Mouse (Mus musculus): ENCODE data around the gene P4ha2. TPM values are rescaled to one million over a fixed set of nuclear protein-coding genes. Genes with fewer than 3 reads are reported as not detected.

The P4ha2 gene
- polyA plus RNA-seq, 1 experiment from 2014 or later, result 69.0 TPM

DNA sequence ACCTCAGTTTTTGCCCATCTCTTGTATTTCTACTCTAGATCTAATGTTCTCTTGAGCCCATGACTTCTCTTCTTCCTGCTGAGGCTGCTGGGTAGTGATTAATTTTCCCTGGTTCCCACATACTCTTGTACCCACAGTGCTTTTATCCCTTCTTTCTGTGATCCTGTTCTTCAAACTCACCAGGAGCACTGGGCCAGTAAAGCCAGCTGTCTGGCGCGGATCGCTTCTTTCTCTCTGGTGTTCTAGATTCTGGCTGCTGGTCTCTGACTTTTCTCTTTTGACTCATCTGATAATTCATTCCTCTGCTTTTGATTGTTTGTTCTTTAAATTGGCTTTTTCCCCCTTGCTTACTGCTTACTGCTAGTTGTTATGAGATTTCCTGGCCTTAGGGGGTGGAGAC is 14.9 kb downstream of the P4ha2 start:
- Histone ChIP-seq H3K4me1 (peaks cover 39% of the 10 kb centered on the region), H3K27ac (peak overlapping the region; percentile 36; the same call in 1 of the 2 replicates), H3K4me3 (no peak overlapping the region), H3K9me3 (no peaks in the 10 kb centered on the region), H3K27me3 (ENCODE audit: insufficient read depth, poor library complexity, severe bottlenecking) (no peaks in the 10 kb centered on the region), H3K36me3 (peaks cover 47% of the 10 kb centered on the region)
- no peak for DNase-seq (ENCODE audit: low spot score)
- 96% methylated on average over 3 of the region's 3 CpGs for WGBS

DNA sequence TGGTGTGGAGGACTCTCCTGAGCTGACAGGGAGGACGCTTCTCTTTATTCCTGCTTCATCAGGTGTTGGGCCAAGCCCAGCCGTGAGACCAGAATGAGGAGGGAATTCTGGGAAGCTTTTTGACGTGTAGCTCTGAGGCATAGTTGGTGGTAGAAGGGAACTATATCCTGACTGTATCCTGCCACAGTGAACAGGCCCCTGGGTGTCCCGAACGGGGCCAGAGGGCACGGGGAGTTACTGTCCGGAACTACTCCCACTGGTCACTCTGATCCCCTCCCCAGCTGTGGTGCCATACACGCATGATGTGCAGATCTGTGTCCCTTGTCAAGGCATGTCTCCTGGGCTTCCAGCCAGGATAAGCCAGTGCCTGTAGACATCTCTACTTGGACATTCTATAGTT is 15.4 kb downstream of the P4ha2 start:
- 80% methylated on average over 8 of the region's 8 CpGs for WGBS
- DNase-seq (ENCODE audit: low spot score), result no peak
- no peaks in the 10 kb centered on the region for H3K9me3 ChIP-seq
- H3K36me3 ChIP-seq, result peaks cover 49% of the 10 kb centered on the region
- H3K4me3 ChIP-seq, result no peak overlapping the region
- H3K27me3 ChIP-seq (ENCODE audit: insufficient read depth, poor library complexity, severe bottlenecking), result no peaks in the 10 kb centered on the region
- H3K4me1 ChIP-seq, result peaks cover 39% of the 10 kb centered on the region
- H3K27ac ChIP-seq, result peak overlapping the region; percentile 36; the same call in 1 of the 2 replicates

GRCm38 (mm10) chr11:54115911-54116310 is 16.0 kb downstream of the P4ha2 start:
- Histone ChIP-seq H3K27ac (0 out of 2 replicates have a peak overlapping the region, but pooled peaks have one; percentile 36), H3K36me3 (peaks cover 47% of the 10 kb centered on the region), H3K4me3 (no peak overlapping the region), H3K4me1 (peaks cover 39% of the 10 kb centered on the region), H3K9me3 (no peaks in the 10 kb centered on the region), H3K27me3 (ENCODE audit: insufficient read depth, poor library complexity, severe bottlenecking) (no peaks in the 10 kb centered on the region)
- WGBS, result 27% methylated on average over 3 of the region's 3 CpGs
- no peak for DNase-seq (ENCODE audit: low spot score)

DNA sequence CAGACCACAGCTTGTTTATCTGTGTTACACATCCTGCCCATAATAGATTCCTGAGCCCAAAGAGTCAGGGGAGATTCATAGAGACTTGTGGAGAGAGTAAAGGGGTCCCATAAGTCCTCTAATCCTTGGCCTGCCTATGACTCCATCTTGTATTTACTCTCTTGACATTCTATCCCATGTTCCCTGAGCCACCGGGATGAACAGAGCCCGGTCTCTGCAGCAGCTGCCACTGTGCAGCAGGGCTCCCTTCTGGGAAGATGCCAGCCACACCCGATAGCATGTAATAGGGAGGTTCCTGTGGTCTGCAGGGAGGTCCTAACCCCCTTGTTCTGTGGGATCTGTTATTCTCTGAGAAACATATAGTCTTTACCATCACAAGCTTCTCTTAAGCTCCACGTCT is 16.5 kb downstream of the P4ha2 start:
- no peak for DNase-seq (ENCODE audit: low spot score)
- Histone ChIP-seq H3K27me3 (ENCODE audit: insufficient read depth, poor library complexity, severe bottlenecking) (no peaks in the 10 kb centered on the region), H3K36me3 (peaks cover 43% of the 10 kb centered on the region), H3K9me3 (no peaks in the 10 kb centered on the region), H3K4me3 (no peak overlapping the region), H3K4me1 (peaks cover 39% of the 10 kb centered on the region), H3K27ac (0 out of 2 replicates have a peak overlapping the region, but pooled peaks have one; percentile 3)
- WGBS, result 81% methylated on average over 4 of the region's 4 CpGs

- Histone ChIP-seq H3K9me3 (no peaks in the 10 kb centered on the region), H3K4me1 (peaks cover 36% of the 10 kb centered on the region), H3K4me3 (no peak overlapping the region), H3K27me3 (ENCODE audit: insufficient read depth, poor library complexity, severe bottlenecking) (no peaks in the 10 kb centered on the region), H3K27ac (no peak overlapping the region), H3K36me3 (peaks cover 45% of the 10 kb centered on the region)
- 89% methylated on average over 10 of the region's 10 CpGs for WGBS
- no peak for DNase-seq (ENCODE audit: low spot score)
Measured at GRCm38 (mm10) chr11:54117096-54117495, 17.2 kb downstream of the P4ha2 start.

DNA sequence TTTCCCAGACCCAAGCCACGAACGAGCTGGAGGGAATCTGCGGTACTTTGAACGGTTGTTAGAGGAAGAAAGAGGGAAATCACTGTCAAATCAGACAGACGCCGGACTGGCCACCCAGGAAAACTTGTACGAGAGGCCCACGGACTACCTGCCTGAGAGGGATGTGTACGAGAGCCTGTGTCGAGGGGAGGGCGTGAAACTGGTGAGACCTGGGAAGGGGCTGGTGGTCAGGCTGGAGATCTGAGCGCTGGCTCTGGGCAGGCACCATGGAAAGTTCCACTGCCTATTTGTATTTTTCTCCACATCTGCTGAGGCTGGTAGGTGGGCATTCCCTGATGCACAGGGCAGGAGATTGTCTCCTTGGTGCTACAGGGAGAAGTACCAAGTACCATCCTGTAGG is 19.2 kb downstream of the P4ha2 start:
- Histone ChIP-seq H3K27ac (no peak overlapping the region), H3K9me3 (no peaks in the 10 kb centered on the region), H3K4me3 (no peak overlapping the region), H3K4me1 (peaks cover 16% of the 10 kb centered on the region), H3K36me3 (peaks cover 51% of the 10 kb centered on the region), H3K27me3 (ENCODE audit: insufficient read depth, poor library complexity, severe bottlenecking) (no peaks in the 10 kb centered on the region)
- WGBS, result 89% methylated on average over 12 of the region's 12 CpGs
- peak; percentile 56 for DNase-seq (ENCODE audit: low spot score)

DNA sequence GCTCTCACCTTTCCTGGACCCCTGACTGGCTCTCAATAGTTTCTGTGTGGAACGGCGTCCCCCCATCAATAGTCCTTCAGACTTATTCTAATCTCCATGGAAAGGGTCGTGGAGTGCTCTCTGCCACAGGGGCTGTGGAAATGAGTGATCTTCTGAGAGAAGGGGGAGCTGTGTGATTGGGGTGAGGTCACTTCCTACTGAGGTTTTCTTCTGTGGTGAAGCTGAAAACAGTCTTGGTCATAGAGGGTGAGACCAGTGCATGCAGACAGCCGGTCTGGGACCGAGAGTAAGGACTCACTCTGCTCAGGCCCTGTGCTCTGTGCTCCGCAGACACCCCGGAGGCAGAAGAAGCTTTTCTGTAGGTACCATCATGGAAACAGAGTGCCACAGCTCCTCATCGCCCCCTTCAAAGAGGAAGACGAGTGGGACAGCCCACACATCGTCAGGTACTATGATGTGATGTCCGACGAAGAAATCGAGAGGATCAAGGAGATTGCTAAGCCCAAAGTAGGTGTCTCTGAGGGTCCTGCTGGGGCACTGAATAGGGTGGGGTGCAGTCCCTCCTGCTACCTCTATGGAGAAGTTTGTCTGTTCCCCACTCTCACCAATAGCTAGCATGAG is 20.0 kb downstream of the P4ha2 start:
- DNase-seq (ENCODE audit: low spot score), result peak; percentile 65
- Histone ChIP-seq H3K4me1 (peaks cover 13% of the 10 kb centered on the region), H3K36me3 (peaks cover 57% of the 10 kb centered on the region), H3K4me3 (no peak overlapping the region), H3K27me3 (ENCODE audit: insufficient read depth, poor library complexity, severe bottlenecking) (no peaks in the 10 kb centered on the region), H3K9me3 (no peaks in the 10 kb centered on the region), H3K27ac (no peak overlapping the region)
- 84% methylated on average over 13 of the region's 13 CpGs for WGBS

GRCm38 (mm10) chr11:54122416-54123264 is 22.7 kb downstream of the P4ha2 start:
- Histone ChIP-seq H3K27ac (no peak overlapping the region), H3K4me1 (peaks cover 10% of the 10 kb centered on the region), H3K27me3 (ENCODE audit: insufficient read depth, poor library complexity, severe bottlenecking) (no peaks in the 10 kb centered on the region), H3K36me3 (peaks cover 57% of the 10 kb centered on the region), H3K4me3 (no peak overlapping the region), H3K9me3 (no peaks in the 10 kb centered on the region)
- DNase-seq (ENCODE audit: low spot score), result no peak
- 72% methylated on average over 14 of the region's 14 CpGs for WGBS

DNA sequence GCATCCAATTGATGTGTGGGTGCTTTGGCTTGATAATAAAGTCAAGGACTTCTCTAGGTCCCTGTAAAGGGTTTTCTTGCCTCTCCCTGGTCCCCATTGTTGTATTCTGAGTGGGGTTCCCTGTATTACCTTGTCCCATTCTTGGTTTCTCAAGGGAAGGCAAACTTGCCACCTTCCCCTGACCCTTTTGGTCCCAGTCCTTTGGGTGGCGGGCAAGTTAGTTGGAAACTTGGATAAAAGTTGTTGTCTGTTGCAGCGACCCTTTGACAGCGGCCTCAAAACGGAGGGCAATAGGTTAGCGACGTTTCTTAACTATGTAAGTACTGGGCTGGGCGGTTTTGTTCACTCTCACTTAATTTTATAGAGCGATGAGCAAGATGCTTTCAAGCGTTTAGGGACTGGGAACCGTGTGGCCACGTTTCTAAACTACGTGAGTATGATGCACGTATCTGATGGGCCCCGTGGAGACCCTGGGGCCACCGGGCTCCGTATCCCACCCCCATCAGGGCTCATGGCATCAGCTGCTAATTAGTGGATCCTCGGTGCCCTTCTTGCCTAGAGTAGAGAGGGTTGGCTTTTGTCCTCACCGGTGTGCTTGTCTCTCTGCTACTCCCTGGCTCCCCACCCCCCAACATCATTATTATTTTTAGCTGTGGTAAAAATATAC is 26.2 kb downstream of the P4ha2 start:
- Histone ChIP-seq H3K27me3 (ENCODE audit: insufficient read depth, poor library complexity, severe bottlenecking) (no peaks in the 10 kb centered on the region), H3K4me1 (peaks cover 13% of the 10 kb centered on the region), H3K27ac (no peak overlapping the region), H3K36me3 (peaks cover 37% of the 10 kb centered on the region), H3K4me3 (no peak overlapping the region), H3K9me3 (no peaks in the 10 kb centered on the region)
- 90% methylated on average over 18 of the region's 18 CpGs for WGBS
- DNase-seq (ENCODE audit: low spot score), result no peak

DNA sequence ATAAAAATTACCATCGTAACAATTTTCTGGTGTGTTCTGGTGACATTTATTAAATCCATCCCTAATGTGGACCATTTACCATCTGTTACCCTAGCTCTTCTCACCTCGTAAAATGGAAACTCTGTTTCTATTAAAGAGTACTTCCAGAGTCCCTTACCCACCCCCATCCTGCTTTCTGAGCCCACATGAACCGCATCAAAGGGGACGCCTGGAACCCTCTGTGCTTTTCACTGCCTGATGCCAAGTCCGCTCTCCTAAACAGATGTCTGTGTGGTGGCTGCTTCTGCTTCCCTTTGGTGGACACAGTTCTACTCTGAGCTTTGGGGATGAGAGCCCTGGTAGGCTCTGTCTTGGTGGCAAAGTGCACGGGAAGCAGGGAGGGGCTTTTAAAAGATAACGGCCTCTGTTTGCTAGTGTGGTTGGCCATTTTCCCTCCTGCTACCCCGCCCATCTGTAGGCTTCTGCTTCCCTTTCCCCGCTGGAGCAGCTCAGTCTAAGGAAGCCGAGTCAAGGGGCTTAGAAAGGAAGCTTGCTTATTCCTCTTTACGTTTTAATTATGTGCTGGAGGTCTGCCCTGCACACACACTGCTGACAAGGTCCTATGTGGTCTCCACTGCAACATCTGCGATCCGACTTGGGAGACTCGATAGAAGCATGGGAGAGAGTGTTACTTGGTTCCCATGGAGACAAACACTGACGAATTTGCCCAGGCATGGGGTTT is 26.9 kb downstream of the P4ha2 start:
- Histone ChIP-seq H3K27ac (peak overlapping the region; percentile 69), H3K27me3 (ENCODE audit: insufficient read depth, poor library complexity, severe bottlenecking) (no peaks in the 10 kb centered on the region), H3K4me3 (no peak overlapping the region), H3K4me1 (peaks cover 13% of the 10 kb centered on the region), H3K9me3 (no peaks in the 10 kb centered on the region), H3K36me3 (peaks cover 39% of the 10 kb centered on the region)
- no peak for DNase-seq (ENCODE audit: low spot score)
- WGBS, result 42% methylated on average over 15 of the region's 15 CpGs

- Histone ChIP-seq H3K4me3 (no peak overlapping the region), H3K36me3 (peaks cover 37% of the 10 kb centered on the region), H3K27ac (peak overlapping the region; percentile 69), H3K9me3 (no peaks in the 10 kb centered on the region), H3K27me3 (ENCODE audit: insufficient read depth, poor library complexity, severe bottlenecking) (no peaks in the 10 kb centered on the region), H3K4me1 (peaks cover 19% of the 10 kb centered on the region)
- DNase-seq (ENCODE audit: low spot score), result no peak
- 34% methylated on average over 2 of the region's 2 CpGs for WGBS
Measured at GRCm38 (mm10) chr11:54127397-54127796, 27.5 kb downstream of the P4ha2 start.

DNA sequence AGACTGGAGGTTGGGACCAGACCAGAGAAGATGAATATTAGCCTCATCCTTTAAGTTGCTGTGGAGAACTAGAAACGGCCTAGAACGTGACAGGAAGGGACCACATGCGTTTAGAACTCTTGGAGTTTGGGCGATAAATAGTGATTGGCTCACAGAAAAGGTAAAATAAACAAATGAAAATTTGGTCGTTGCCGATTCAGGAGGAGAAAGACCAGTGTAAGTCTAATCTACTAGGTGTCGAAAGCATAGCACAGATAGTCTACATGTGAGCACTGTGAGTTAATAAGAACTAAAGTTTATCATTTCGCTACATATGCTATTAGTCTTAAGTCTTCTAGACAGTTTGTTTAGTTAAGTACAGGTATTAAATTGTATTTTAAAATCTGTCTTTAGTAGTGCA is 30.1 kb downstream of the P4ha2 start:
- 75% methylated on average over 8 of the region's 8 CpGs for WGBS
- no peak for DNase-seq (ENCODE audit: low spot score)
- peaks cover 24% of the 10 kb centered on the region for H3K36me3 ChIP-seq
- H3K27ac ChIP-seq, result no peak overlapping the region
- no peaks in the 10 kb centered on the region for H3K27me3 ChIP-seq (ENCODE audit: insufficient read depth, poor library complexity, severe bottlenecking)
- H3K9me3 ChIP-seq, result no peaks in the 10 kb centered on the region
- H3K4me1 ChIP-seq, result peaks cover 24% of the 10 kb centered on the region
- no peak overlapping the region for H3K4me3 ChIP-seq
